Mouse (Mus musculus) neural tube, embryonic 13.5 days (tissue): ENCODE results near the gene Slain1. TPM values are rescaled to one million over a fixed set of nuclear protein-coding genes. Genes with fewer than 3 reads are reported as not detected.
"Not testable (repeated sequence)": the region's sequence is repeated elsewhere in the genome, so short reads cannot be mapped to it uniquely, and the experiment has no call there.

ENCODE experiments used
- ATAC-seq: fragments of 200-750 bp; cut with Nextera tagmentation; 2 replicates; pipeline ENCODE4 v1.8.0; 2017; ENCODE audit warnings: low read depth, mild to moderate bottlenecking, moderate TSS enrichment, moderate library complexity
- H3K27ac ChIP-seq: fragments of 300-500 bp; sonication (generic); replicated peaks from 2 replicates; pipeline ENCODE4 v1.5.1; 2015; ENCODE audit warnings: moderate library complexity, mild to moderate bottlenecking, inconsistent platforms
- H3K27me3 ChIP-seq: fragments of 300-500 bp; sonication (generic); 2 replicates; pipeline ENCODE4 v1.6.1; 2015; ENCODE audit warnings: mild to moderate bottlenecking, inconsistent platforms
- H3K36me3 ChIP-seq: fragments of 300-500 bp; sonication (generic); 2 replicates; pipeline ENCODE4 v1.6.1; 2015; ENCODE audit warnings: mild to moderate bottlenecking, inconsistent platforms
- H3K4me1 ChIP-seq: fragments of 300-500 bp; sonication (generic); replicated peaks from 2 replicates; pipeline ENCODE4 v1.6.1; 2015; ENCODE audit warnings: inconsistent platforms
- H3K4me2 ChIP-seq: fragments of 300-500 bp; sonication (generic); 2 replicates; pipeline ENCODE4 v1.6.1; 2015; ENCODE audit warnings: inconsistent platforms, mild to moderate bottlenecking, moderate library complexity
- H3K4me3 ChIP-seq: fragments of 300-500 bp; sonication (generic); 2 replicates; pipeline ENCODE4 v1.5.1; 2015; ENCODE audit warnings: mild to moderate bottlenecking, inconsistent platforms
- H3K9ac ChIP-seq: fragments of 300-500 bp; sonication (generic); 2 replicates; pipeline ENCODE4 v1.6.1; 2015; ENCODE audit warnings: moderate library complexity, mild to moderate bottlenecking, inconsistent platforms
- H3K9me3 ChIP-seq: fragments of 300-500 bp; sonication (generic); 2 replicates; pipeline ENCODE4 v1.6.1; 2016; ENCODE audit warnings: inconsistent platforms
- WGBS: fragments of 180-500 bp; shearing (Covaris S2); methylation state at CpG from one replicate; pipeline ENCODE4 v1.1.7; 2015; 5-methylcytosine and 5-hydroxymethylcytosine counted together
- microRNA-seq: library from miRNA; unstranded; fragments of <30 nt; microRNA quantifications from one replicate; pipeline ENCODE4, GENCODE M21; 2016
- polyA plus RNA-seq: library from polyadenylated mRNA; unstranded; fragments of >200 nt; fragmentation: Nextera tagmentation; extraction: Ambion mirVana; gene quantifications from 2 replicates; pipeline ENCODE4 v1.2.1, GENCODE M21; 2015

Slain1 gene
- polyA plus RNA-seq, 1 experiment from 2014 or later, result 14.7 TPM

DNA sequence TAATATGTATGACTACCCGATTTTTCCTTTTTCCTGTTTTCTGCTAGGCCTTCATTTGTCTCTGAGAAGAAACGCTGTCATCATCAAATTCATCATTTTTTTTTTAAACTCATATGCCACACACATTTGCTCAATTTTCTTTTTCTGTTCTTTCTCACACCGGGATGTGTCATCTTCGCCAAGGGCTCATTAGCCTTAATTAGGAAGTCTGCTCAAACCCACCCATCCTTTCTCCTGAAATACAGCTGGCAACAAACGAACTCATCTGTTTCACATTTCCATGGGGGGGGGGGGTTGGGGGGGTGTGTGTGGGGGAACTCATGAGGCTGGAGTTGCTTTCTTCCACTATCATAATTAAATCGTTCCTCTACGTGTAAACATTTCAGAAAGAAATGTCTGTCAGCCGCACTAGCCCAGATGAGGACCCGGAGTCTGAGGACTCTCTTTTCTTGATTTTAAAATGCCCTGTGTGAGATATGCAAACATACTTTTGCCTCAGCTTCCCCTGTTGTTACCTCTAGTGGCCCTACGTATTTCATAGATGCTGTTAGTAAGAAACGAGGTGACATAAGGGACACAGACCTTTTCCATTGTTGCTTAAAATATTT, 79.8 kb downstream of the Slain1 start:
- Histone ChIP-seq H3K4me3 (no peak overlapping the region), H3K36me3 (no peaks in the 10 kb centered on the region), H3K4me1 (no peaks in the 10 kb centered on the region), H3K4me2 (no peak overlapping the region), H3K9ac (no peak overlapping the region), H3K27me3 (no peaks in the 10 kb centered on the region), H3K9me3 (no peaks in the 10 kb centered on the region), H3K27ac (no peak overlapping the region)
- no peak for ATAC-seq
- 72% methylated on average over 11 of the region's 11 CpGs for WGBS

- ATAC-seq, result no peak
- WGBS, result 79% methylated on average over 1 of the region's 1 CpGs
- Histone ChIP-seq H3K9me3 (no peaks in the 10 kb centered on the region), H3K27ac (no peak overlapping the region), H3K36me3 (no peaks in the 10 kb centered on the region), H3K4me3 (no peak overlapping the region), H3K9ac (no peak overlapping the region), H3K4me1 (no peaks in the 10 kb centered on the region), H3K4me2 (no peak overlapping the region), H3K27me3 (no peaks in the 10 kb centered on the region)
These were observed 82.6 kb downstream of the Slain1 start for GRCm38 (mm10) chr14:103732626-103733025.

DNA sequence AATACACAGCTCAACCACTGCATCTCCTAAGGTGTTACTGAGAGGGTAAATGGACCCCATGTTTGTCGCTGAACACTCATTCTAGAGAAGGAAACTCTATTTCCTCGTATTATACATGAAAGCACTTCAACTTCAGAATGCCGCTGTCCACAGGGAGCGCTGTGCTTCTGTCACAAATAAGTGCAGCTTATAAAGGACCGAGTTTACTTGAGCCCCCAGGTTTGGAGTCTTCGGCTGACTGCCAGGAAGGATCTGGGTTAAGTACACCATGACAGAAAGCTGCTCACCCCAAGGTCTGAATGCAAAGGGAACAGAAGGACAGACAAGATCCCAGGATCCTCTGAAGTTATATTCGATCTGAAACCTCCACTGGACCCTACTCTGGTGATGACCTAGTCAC, 91.2 kb downstream of the Slain1 start:
- Histone ChIP-seq H3K27ac (no peak overlapping the region), H3K27me3 (no peaks in the 10 kb centered on the region), H3K4me1 (no peaks in the 10 kb centered on the region), H3K4me3 (no peak overlapping the region), H3K9me3 (no peaks in the 10 kb centered on the region), H3K36me3 (no peaks in the 10 kb centered on the region), H3K9ac (no peak overlapping the region), H3K4me2 (no peak overlapping the region)
- ATAC-seq, result no peak
- WGBS, result 87% methylated on average over 7 of the region's 7 CpGs

DNA sequence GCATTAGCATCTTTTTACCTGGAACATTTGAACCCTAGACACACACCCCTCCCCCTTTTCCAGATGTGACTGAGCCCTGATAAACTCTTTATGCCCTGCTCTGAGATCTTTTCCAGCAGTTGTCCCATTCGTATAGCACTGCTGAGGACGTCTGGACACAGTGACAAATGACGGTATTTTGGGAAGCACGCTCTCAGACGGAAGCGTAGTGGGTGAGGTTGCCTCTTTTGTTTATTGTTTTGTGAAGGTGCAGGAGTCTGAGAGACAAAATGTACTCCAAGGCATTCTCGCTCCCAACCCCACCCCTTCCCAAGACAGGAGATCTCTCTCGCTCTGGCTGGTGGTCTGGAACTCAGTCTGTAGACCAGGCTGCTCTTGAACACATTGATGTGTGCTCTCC, 92.1 kb downstream of the Slain1 start:
- H3K4me3 ChIP-seq, result no peak overlapping the region
- ATAC-seq, result no peak
- no peaks in the 10 kb centered on the region for H3K27me3 ChIP-seq
- no peaks in the 10 kb centered on the region for H3K9me3 ChIP-seq
- no peak overlapping the region for H3K4me2 ChIP-seq
- H3K9ac ChIP-seq, result no peak overlapping the region
- 73% methylated on average over 8 of the region's 8 CpGs for WGBS
- no peaks in the 10 kb centered on the region for H3K4me1 ChIP-seq
- H3K36me3 ChIP-seq, result no peaks in the 10 kb centered on the region
- H3K27ac ChIP-seq, result no peak overlapping the region

DNA sequence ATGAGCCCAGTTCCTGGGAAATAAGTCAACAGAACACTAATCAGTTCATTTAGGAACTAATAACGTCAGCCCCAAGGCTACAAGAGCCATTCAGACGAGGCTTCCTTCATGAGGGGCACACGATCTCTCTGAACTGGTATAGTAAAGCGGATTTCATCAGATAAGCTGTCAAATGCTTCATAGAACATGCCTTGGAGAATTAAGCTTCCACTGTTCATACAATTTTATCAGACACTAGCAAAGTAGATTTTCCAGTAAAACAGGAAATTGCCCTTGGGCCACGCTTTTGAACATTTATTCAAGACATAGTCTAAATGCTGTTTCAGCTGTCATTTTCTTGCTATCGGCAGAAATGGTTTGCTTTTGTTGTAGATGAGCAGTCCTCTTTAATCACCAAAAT, 97.3 kb downstream of the Slain1 start:
- Histone ChIP-seq H3K9ac (no peak overlapping the region), H3K4me2 (no peak overlapping the region), H3K27ac (no peak overlapping the region), H3K4me3 (no peak overlapping the region), H3K4me1 (no peaks in the 10 kb centered on the region), H3K36me3 (no peaks in the 10 kb centered on the region), H3K27me3 (no peaks in the 10 kb centered on the region), H3K9me3 (no peaks in the 10 kb centered on the region)
- ATAC-seq, result no peak
- WGBS, result 63% methylated on average over 6 of the region's 6 CpGs

DNA sequence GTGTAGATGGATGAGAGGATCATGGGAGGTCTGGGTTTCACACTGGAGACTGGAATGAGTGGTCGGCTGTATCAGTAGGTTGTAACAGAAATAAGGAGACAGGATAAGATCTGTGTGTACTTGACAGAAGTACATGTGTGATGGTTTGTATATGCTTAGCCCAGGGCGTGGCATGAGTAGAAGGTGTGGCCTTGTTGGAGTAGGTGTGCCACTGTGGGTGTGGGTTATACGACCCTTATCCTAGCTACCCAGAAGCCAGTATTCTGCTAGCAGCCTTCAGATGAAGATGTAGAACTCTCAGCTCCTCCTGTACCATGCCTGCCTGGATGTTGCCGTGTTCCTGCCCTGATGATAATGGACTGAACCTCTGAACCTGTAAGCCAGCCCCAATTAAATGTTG, 100.6 kb downstream of the Slain1 start:
- WGBS, result 95% methylated on average over 4 of the region's 4 CpGs
- not testable (repeated sequence) for H3K9me3 ChIP-seq, H3K9ac ChIP-seq, H3K36me3 ChIP-seq, H3K27ac ChIP-seq, H3K4me1 ChIP-seq, H3K4me3 ChIP-seq, H3K4me2 ChIP-seq, ATAC-seq, H3K27me3 ChIP-seq

- H3K4me2 ChIP-seq, result no peak overlapping the region
- no peak for ATAC-seq
- H3K9ac ChIP-seq, result no peak overlapping the region
These were observed 101.4 kb downstream of the Slain1 start for GRCm38 (mm10) chr14:103751384-103751783.

DNA sequence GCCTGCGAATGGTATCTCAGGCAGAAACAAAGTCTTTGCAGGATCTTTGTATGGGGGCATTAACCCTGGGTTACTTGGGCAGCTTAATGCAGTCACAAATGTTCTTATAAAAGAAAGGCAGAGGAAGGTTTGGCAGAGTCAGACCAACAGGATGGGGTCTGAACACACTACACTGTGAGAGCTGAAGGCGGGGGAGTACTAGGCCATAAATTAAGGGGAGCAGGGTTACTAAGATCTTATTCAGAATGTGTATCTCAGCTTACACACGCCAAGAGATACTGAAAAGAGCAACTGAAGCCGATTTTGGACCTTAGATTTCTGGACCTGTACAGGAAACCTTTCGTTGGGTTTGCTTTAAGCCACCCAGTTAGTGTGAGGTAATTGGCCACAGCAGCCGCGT, 102.7 kb downstream of the Slain1 start:
- Histone ChIP-seq H3K27me3 (no peaks in the 10 kb centered on the region), H3K36me3 (no peaks in the 10 kb centered on the region), H3K4me1 (0 out of 2 replicates have a peak, but pooled peaks cover under 1% of the 10 kb centered on the region), H3K9ac (no peak overlapping the region), H3K4me2 (no peak overlapping the region), H3K4me3 (no peak overlapping the region), H3K27ac (no peak overlapping the region), H3K9me3 (no peaks in the 10 kb centered on the region)
- 84% methylated on average over 7 of the region's 7 CpGs for WGBS
- no peak for ATAC-seq

More at GRCm38 (mm10) chr14:103751384-103751783, 101.4 kb downstream of the Slain1 start:
- H3K4me1 ChIP-seq, result no peaks in the 10 kb centered on the region
- H3K36me3 ChIP-seq, result no peaks in the 10 kb centered on the region
- H3K4me3 ChIP-seq, result no peak overlapping the region
- H3K9me3 ChIP-seq, result no peaks in the 10 kb centered on the region
- H3K27ac ChIP-seq, result no peak overlapping the region
- no peaks in the 10 kb centered on the region for H3K27me3 ChIP-seq

GRCm38 (mm10) chr14:103754041-103754440, 104.0 kb downstream of the Slain1 start:
- Histone ChIP-seq H3K4me1 (0 out of 2 replicates have a peak, but pooled peaks cover 4% of the 10 kb centered on the region), H3K36me3 (no peaks in the 10 kb centered on the region), H3K9ac (no peak overlapping the region), H3K27ac (no peak overlapping the region), H3K27me3 (no peaks in the 10 kb centered on the region), H3K9me3 (no peaks in the 10 kb centered on the region), H3K4me3 (no peak overlapping the region), H3K4me2 (no peak overlapping the region)
- WGBS, result 76% methylated on average over 7 of the region's 7 CpGs
- ATAC-seq, result no peak

- H3K27me3 ChIP-seq, result no peaks in the 10 kb centered on the region
- H3K36me3 ChIP-seq, result no peaks in the 10 kb centered on the region
- no peaks in the 10 kb centered on the region for H3K9me3 ChIP-seq
- WGBS, result 82% methylated on average over 9 of the region's 9 CpGs
- no peak overlapping the region for H3K27ac ChIP-seq
- no peak overlapping the region for H3K9ac ChIP-seq
- no peak overlapping the region for H3K4me3 ChIP-seq
- no peak for ATAC-seq
- no peak overlapping the region for H3K4me2 ChIP-seq
- H3K4me1 ChIP-seq, result 0 out of 2 replicates have a peak, but pooled peaks cover 4% of the 10 kb centered on the region
These were observed 104.4 kb downstream of the Slain1 start for GRCm38 (mm10) chr14:103754465-103754864.

Small RNA genes lying within 50 kb of the gene (microRNA-seq; reads per million reads assigned to microRNA genes)
- not detected for gene Gm22877

Other genes starting within 250 kb of the Slain1 start
- 0.07 and 0.19 TPM in 2 replicates for gene Scel, start 136.9 kb upstream of the Slain1 start, polyA plus RNA-seq
- gene Ednrb, start 194.2 kb downstream of the Slain1 start, polyA plus RNA-seq, result 152 and 160 TPM in 2 replicates